Mouse (Mus musculus): ENCODE results near the gene Prpf40b. TPM values are rescaled to one million over a fixed set of nuclear protein-coding genes. Genes with fewer than 3 reads are reported as not detected.

Prpf40b gene
- polyA plus RNA-seq, 1 experiment from 2014 or later, result 8.6 TPM

DNA sequence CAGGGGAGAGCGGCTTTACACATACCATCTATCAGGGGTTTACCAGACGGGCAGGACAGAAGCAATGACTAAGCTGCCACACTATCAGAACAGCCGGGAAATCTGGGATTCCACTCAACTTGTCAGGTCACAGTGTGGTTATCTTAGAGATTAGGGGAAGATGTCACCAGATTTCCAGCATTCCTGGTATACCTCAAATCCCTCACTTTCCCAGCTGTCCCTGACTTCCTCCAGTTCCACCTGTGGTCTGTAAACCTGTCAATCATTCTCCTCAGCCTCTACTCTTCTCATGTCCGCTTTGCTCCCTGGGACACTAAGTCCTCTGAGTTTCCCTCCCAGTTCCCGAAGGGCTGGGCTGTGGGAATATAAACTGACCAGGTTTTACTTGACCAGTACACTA lies 57.4 kb downstream of the Prpf40b start:
- ATAC-seq, result no peak

GRCm38 (mm10) chr15:99355660-99356059 lies 60.8 kb downstream of the Prpf40b start:
- TF ChIP-seq EP300 (IDR thresholded peaks at IDR 0.05; ENCODE audit: low read depth) (no peak), CTCF (IDR thresholded peaks at IDR 0.05; ENCODE audit: low read depth) (no peak)
- Histone ChIP-seq H3K9me3 (ENCODE audit: low read length) (no peaks in the 10 kb centered on the region), H3K9ac (replicated peaks) (no peak overlapping the region), H3K4me2 (ENCODE audit: low read depth, low read length) (no peak overlapping the region), H3K27ac (ENCODE audit: low read depth) (no peak overlapping the region), H3K4me1 (ENCODE audit: insufficient read depth) (no peaks in the 10 kb centered on the region), H3K4me3 (ENCODE audit: low read depth, low read length) (no peak overlapping the region), H3K27me3 (ENCODE audit: insufficient read depth, low read length) (no peaks in the 10 kb centered on the region), H3K36me3 (replicated peaks; ENCODE audit: insufficient read depth, low read length) (no peaks in the 10 kb centered on the region)
- 51% methylated on average over 6 of the region's 6 CpGs for WGBS (ENCODE audit: insufficient replicate concordance)
- ATAC-seq (no peak), DNase-seq (no peak)

More for the DNA sequence above, 57.4 kb downstream of the Prpf40b start:
- Histone ChIP-seq H3K9me3 (ENCODE audit: low read length) (no peaks in the 10 kb centered on the region), H3K27ac (ENCODE audit: low read depth) (no peak overlapping the region), H3K4me2 (ENCODE audit: low read depth, low read length) (no peak overlapping the region), H3K27me3 (ENCODE audit: insufficient read depth, low read length) (no peaks in the 10 kb centered on the region), H3K4me1 (ENCODE audit: insufficient read depth) (peaks cover 5% of the 10 kb centered on the region; the same call in 1 of the 2 replicates), H3K9ac (replicated peaks) (no peak overlapping the region), H3K36me3 (replicated peaks; ENCODE audit: insufficient read depth, low read length) (no peaks in the 10 kb centered on the region), H3K4me3 (ENCODE audit: low read depth, low read length) (no peak overlapping the region)
- DNase-seq, result no peak
- TF ChIP-seq CTCF (IDR thresholded peaks at IDR 0.05; ENCODE audit: low read depth) (no peak), EP300 (IDR thresholded peaks at IDR 0.05; ENCODE audit: low read depth) (no peak)
- 58% methylated on average over 5 of the region's 5 CpGs for WGBS (ENCODE audit: insufficient replicate concordance)

- Histone ChIP-seq H3K9ac (replicated peaks) (no peak overlapping the region), H3K9me3 (ENCODE audit: low read length) (no peaks in the 10 kb centered on the region), H3K4me1 (ENCODE audit: insufficient read depth) (no peaks in the 10 kb centered on the region), H3K36me3 (replicated peaks; ENCODE audit: insufficient read depth, low read length) (no peaks in the 10 kb centered on the region), H3K27me3 (ENCODE audit: insufficient read depth, low read length) (no peaks in the 10 kb centered on the region), H3K4me2 (ENCODE audit: low read depth, low read length) (no peak overlapping the region), H3K27ac (ENCODE audit: low read depth) (no peak overlapping the region), H3K4me3 (ENCODE audit: low read depth, low read length) (no peak overlapping the region)
- DNase-seq (no peak), ATAC-seq (no peak)
- WGBS (ENCODE audit: insufficient replicate concordance), result 73% methylated on average over 6 of the region's 6 CpGs
- no peak for TF ChIP-seq CTCF (IDR thresholded peaks at IDR 0.05; ENCODE audit: low read depth)
- TF ChIP-seq EP300 (IDR thresholded peaks at IDR 0.05; ENCODE audit: low read depth), result no peak
Measured at GRCm38 (mm10) chr15:99356462-99356861, 61.6 kb downstream of the Prpf40b start.

DNA sequence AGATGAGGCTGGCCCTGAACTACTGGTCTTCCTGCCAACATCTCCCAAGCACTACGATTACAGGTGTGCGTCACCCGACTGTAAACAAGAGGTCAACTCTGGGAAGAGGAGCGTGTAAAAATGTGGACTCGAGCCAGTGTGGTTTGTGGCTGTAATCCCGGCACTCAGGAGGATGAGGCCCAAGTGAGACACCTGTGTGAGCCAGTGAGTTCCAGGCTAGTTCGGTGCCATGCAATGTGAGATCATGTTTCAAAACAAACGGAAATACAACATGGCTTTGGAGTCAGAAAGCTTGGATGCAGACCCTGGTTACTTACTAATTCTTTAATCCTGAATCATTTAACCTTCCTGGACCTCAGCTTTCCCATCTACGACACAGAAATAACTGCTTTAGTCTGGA lies 64.1 kb downstream of the Prpf40b start:
- Histone ChIP-seq H3K27me3 (ENCODE audit: insufficient read depth, low read length) (no peaks in the 10 kb centered on the region), H3K9ac (replicated peaks) (no peak overlapping the region), H3K9me3 (ENCODE audit: low read length) (no peaks in the 10 kb centered on the region), H3K4me1 (ENCODE audit: insufficient read depth) (no peaks in the 10 kb centered on the region), H3K27ac (ENCODE audit: low read depth) (no peak overlapping the region), H3K4me2 (ENCODE audit: low read depth, low read length) (no peak overlapping the region), H3K4me3 (ENCODE audit: low read depth, low read length) (no peak overlapping the region), H3K36me3 (replicated peaks; ENCODE audit: insufficient read depth, low read length) (no peaks in the 10 kb centered on the region)
- TF ChIP-seq EP300 (IDR thresholded peaks at IDR 0.05; ENCODE audit: low read depth) (no peak), CTCF (IDR thresholded peaks at IDR 0.05; ENCODE audit: low read depth) (no peak)
- ATAC-seq (0 out of 2 replicates have a peak, but pooled peaks have one; percentile 29), DNase-seq (no peak)
- WGBS (ENCODE audit: insufficient replicate concordance), result 69% methylated on average over 9 of the region's 9 CpGs

GRCm38 (mm10) chr15:99364022-99364530 lies 69.2 kb downstream of the Prpf40b start:
- H3K4me1 ChIP-seq (ENCODE audit: insufficient read depth), result peaks cover 11% of the 10 kb centered on the region
- TF ChIP-seq CTCF (IDR thresholded peaks at IDR 0.05; ENCODE audit: low read depth) (no peak), EP300 (IDR thresholded peaks at IDR 0.05; ENCODE audit: low read depth) (no peak)
- H3K4me3 ChIP-seq (ENCODE audit: low read depth, low read length), result no peak overlapping the region
- H3K27me3 ChIP-seq (ENCODE audit: insufficient read depth, low read length), result no peaks in the 10 kb centered on the region
- DNase-seq (no peak), ATAC-seq (no peak)
- no peaks in the 10 kb centered on the region for H3K36me3 ChIP-seq (replicated peaks; ENCODE audit: insufficient read depth, low read length)
- no peak overlapping the region for H3K9ac ChIP-seq (replicated peaks)
- H3K27ac ChIP-seq (ENCODE audit: low read depth), result peak overlapping the region; percentile 64; the same call in 1 of the 2 replicates
- H3K9me3 ChIP-seq (ENCODE audit: low read length), result no peaks in the 10 kb centered on the region
- 71% methylated on average over 7 of the region's 7 CpGs for WGBS (ENCODE audit: insufficient replicate concordance)
- no peak overlapping the region for H3K4me2 ChIP-seq (ENCODE audit: low read depth, low read length)

DNA sequence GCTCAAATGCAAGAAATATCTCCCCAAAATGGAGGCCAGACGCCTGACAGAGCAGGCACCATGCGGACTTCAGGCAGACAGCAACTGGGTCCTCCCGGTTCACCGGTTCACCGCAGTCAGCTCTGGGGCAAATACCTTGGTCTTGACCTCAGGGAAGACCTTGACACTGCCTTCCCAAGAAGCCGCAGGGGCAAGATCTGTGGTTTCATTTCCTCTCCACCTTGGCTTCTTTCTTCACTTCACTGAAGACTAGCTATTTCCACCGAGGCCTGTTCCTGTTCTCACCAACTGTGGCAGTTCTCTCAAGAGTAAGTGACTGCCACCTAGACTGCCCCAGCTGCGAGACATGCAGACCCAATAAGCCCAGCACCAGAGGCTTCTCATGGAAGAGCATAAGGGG lies 70.0 kb downstream of the Prpf40b start:
- Histone ChIP-seq H3K4me1 (ENCODE audit: insufficient read depth) (peaks cover 16% of the 10 kb centered on the region), H3K27me3 (ENCODE audit: insufficient read depth, low read length) (peaks cover 2% of the 10 kb centered on the region; the same call in 1 of the 2 replicates), H3K4me3 (ENCODE audit: low read depth, low read length) (no peak overlapping the region), H3K36me3 (replicated peaks; ENCODE audit: insufficient read depth, low read length) (no peaks in the 10 kb centered on the region), H3K27ac (ENCODE audit: low read depth) (peak overlapping the region; percentile 64; the same call in 1 of the 2 replicates), H3K9me3 (ENCODE audit: low read length) (no peaks in the 10 kb centered on the region), H3K9ac (replicated peaks) (no peak overlapping the region), H3K4me2 (ENCODE audit: low read depth, low read length) (0 out of 2 replicates have a peak overlapping the region, but pooled peaks have one; percentile 27)
- ATAC-seq (no peak), DNase-seq (peak; percentile 42)
- 25% methylated on average over 8 of the region's 8 CpGs for WGBS (ENCODE audit: insufficient replicate concordance)
- TF ChIP-seq EP300 (IDR thresholded peaks at IDR 0.05; ENCODE audit: low read depth) (no peak), CTCF (IDR thresholded peaks at IDR 0.05; ENCODE audit: low read depth) (no peak)

Other genes with a start within 250 kb of the Prpf40b start
- gene Prph, start 239.9 kb upstream of the Prpf40b start, polyA plus RNA-seq (2015; fragmentation: Nextera tagmentation; extraction: Ambion mirVana), result 0.53 and 0.85 TPM in 2 replicates
- 5.6 and 6.7 TPM in 2 replicates for gene Troap, start 220.5 kb upstream of the Prpf40b start, polyA plus RNA-seq (2015; fragmentation: Nextera tagmentation; extraction: Ambion mirVana)
- 0.12 TPM in 1 of 2 replicates, not detected in the other for gene C1ql4, start 207.3 kb upstream of the Prpf40b start, polyA plus RNA-seq (2015; fragmentation: Nextera tagmentation; extraction: Ambion mirVana)
- gene Dnajc22, start 201.9 kb upstream of the Prpf40b start, polyA plus RNA-seq (2015; fragmentation: Nextera tagmentation; extraction: Ambion mirVana), result 28.2 and 29.6 TPM in 2 replicates
- gene Spats2, start 169.2 kb upstream of the Prpf40b start, polyA plus RNA-seq (2015; fragmentation: Nextera tagmentation; extraction: Ambion mirVana), result 4.0 and 4.7 TPM in 2 replicates
- gene Kcnh3, start 70.2 kb upstream of the Prpf40b start, polyA plus RNA-seq (2015; fragmentation: Nextera tagmentation; extraction: Ambion mirVana), result 0.05 and 0.07 TPM in 2 replicates
- gene Mcrs1, start 43.1 kb upstream of the Prpf40b start, polyA plus RNA-seq (2015; fragmentation: Nextera tagmentation; extraction: Ambion mirVana), result 25.1 and 27.2 TPM in 2 replicates
- gene Fam186b, start 801 bp downstream of the Prpf40b start, polyA plus RNA-seq (2015; fragmentation: Nextera tagmentation; extraction: Ambion mirVana), result not detected in 2 replicates
- gene Fmnl3, start 75.4 kb downstream of the Prpf40b start, polyA plus RNA-seq (2015; fragmentation: Nextera tagmentation; extraction: Ambion mirVana), result 2.2 and 2.4 TPM in 2 replicates
- 566 and 586 TPM in 2 replicates for gene Tmbim6, start 97.8 kb downstream of the Prpf40b start, polyA plus RNA-seq (2015; fragmentation: Nextera tagmentation; extraction: Ambion mirVana)
- gene Nckap5l, start 162.7 kb downstream of the Prpf40b start, polyA plus RNA-seq (2015; fragmentation: Nextera tagmentation; extraction: Ambion mirVana), result 0.49 and 0.53 TPM in 2 replicates
- gene Bcdin3d, start 179.6 kb downstream of the Prpf40b start, polyA plus RNA-seq (2015; fragmentation: Nextera tagmentation; extraction: Ambion mirVana), result 4.7 and 4.9 TPM in 2 replicates
- gene Faim2, start 233.1 kb downstream of the Prpf40b start, polyA plus RNA-seq (2015; fragmentation: Nextera tagmentation; extraction: Ambion mirVana), result not detected in 2 replicates